Mouse (Mus musculus) neutrophil, adult 65 days (primary cell): Measurements from ENCODE around the gene Gm572. TPM values are rescaled to one million over a fixed set of nuclear protein-coding genes. Genes with fewer than 3 reads are reported as not detected.

ENCODE experiments used
- total RNA-seq: library from RNA; stranded (reverse); gene quantifications from 2 replicates; pipeline ENCODE4 v1.2.4, GENCODE M21; 2023

The Gm572 gene
- total RNA-seq = not detected in 2 replicates

GRCm38 (mm10) chr4:148643291-148644156, at the start of gene Gm572:
Gm572 (plus strand) TSS chr4:148643317.

GRCm38 (mm10) chr4:148602357-148603120, 40.6 kb upstream of the Gm572 start, which contains the start of gene Masp2:
Masp2 (plus strand) TSS chr4:148602554.

GRCm38 (mm10) chr4:148626623-148627185, 16.4 kb upstream of the Gm572 start, which contains the start of gene Tardbp:
Tardbp (minus strand) TSS chr4:148627019.

Other genes with a start within 250 kb of the Gm572 start
- gene Ubiad1, start 198.5 kb upstream of the Gm572 start, total RNA-seq = 4.2 and 5.5 TPM in 2 replicates
- gene Mtor, start 194.7 kb upstream of the Gm572 start, total RNA-seq = 26.4 and 29.2 TPM in 2 replicates
- not detected in 2 replicates for gene Angptl7, start 142.9 kb upstream of the Gm572 start, total RNA-seq
- gene Exosc10, start 84.9 kb upstream of the Gm572 start, total RNA-seq = 44.6 and 47.8 TPM in 2 replicates
- gene Srm, start 51.8 kb upstream of the Gm572 start, total RNA-seq = 8.0 and 9.9 TPM in 2 replicates
- gene Masp2, start 40.8 kb upstream of the Gm572 start, total RNA-seq = 0.25 TPM in 1 of 2 replicates, not detected in the other
- 187 TPM in 2 replicates for gene Tardbp, start 16.3 kb upstream of the Gm572 start, total RNA-seq
- gene Casz1, start 161.1 kb downstream of the Gm572 start, total RNA-seq = 21.6 and 23.7 TPM in 2 replicates